Mouse (Mus musculus): Measurements from ENCODE around the gene Serpinb9b. TPM values are rescaled to one million over a fixed set of nuclear protein-coding genes. Genes with fewer than 3 reads are reported as not detected.

The Serpinb9b gene
- total RNA-seq, 2 experiments from 2014 or later = 0.16 TPM; not detected in 1

DNA sequence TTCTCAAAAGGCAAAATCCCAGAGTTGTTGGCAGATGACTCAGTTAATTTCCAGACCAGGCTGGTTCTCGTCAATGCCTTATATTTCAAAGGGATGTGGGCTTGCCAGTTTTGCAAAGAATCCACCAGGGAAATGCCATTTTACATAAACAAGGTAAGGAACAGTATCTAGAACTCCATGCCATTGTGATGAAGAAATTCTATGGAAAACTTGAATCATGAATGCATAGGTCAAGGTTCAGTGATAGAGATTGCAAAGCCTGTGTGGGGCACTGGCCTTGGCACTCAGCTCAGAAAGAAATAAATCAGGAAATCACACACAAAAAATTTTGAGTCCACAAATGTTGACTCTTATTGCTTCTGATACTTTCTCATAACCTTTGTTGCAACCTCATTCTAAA, 8.3 kb downstream of the Serpinb9b start:
- intact Hi-C loops (cut with DNase I) = no loop called here
- DNase-seq = no peak

- DNase-seq = no peak
- intact Hi-C loops (cut with DNase I) = no loop called here
These were observed 16.3 kb downstream of the Serpinb9b start for GRCm38 (mm10) chr13:33043542-33043941.

GRCm38 (mm10) chr13:33047234-33047633, 20.0 kb downstream of the Serpinb9b start:
- intact Hi-C loops (cut with DNase I) = no loop called here
- no peak for DNase-seq

DNA sequence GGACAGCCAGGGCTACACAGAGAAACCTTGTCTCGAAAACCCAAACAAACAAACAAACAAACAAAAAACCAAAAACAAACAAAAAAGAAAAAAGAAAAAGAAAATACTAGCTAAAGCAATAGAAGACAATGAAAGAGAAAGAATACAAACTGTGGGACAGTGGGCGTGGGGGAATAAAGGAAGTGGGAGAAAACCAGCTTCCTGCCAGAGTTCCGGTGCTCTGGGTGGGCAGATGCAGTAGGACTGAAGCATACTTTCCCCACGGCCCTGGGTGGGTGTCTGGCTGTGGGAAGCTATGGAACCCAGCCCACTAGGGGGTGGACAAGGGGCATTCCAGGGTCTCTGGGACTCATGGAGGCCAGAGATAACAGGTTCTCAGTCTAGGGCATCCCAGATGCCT, 21.0 kb downstream of the Serpinb9b start:
- intact Hi-C loops (cut with DNase I) = no loop called here
- DNase-seq = no peak

GRCm38 (mm10) chr13:33051697-33052096, 24.5 kb downstream of the Serpinb9b start:
- intact Hi-C loops (cut with DNase I) = no loop called here
- DNase-seq = no peak

DNA sequence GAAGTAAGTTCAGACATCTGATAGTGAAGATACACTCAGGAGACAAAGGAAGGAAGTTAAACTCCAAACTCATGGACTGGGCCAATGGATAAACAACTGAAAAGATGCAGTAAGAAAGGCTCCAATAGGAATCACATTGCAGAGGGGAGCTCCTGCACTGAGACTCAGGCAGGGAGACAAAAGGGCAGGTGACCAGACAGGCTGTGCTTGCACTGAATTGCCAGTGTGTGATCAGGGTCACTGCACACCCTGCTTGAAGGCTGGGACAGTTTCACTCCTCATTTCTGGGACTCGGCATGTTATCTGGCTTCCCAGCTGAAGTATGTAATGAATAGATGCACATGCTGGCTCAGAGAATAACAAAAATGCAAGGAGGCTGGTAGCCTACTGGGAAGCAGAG, 35.8 kb downstream of the Serpinb9b start:
- DNase-seq = no peak

GRCm38 (mm10) chr13:33067387-33067977, 40.3 kb downstream of the Serpinb9b start:
- intact Hi-C loops (cut with DNase I) = no loop called here
- DNase-seq = no peak

More for the DNA sequence above, 35.8 kb downstream of the Serpinb9b start:
- intact Hi-C loops (cut with DNase I) = no loop called here

DNA sequence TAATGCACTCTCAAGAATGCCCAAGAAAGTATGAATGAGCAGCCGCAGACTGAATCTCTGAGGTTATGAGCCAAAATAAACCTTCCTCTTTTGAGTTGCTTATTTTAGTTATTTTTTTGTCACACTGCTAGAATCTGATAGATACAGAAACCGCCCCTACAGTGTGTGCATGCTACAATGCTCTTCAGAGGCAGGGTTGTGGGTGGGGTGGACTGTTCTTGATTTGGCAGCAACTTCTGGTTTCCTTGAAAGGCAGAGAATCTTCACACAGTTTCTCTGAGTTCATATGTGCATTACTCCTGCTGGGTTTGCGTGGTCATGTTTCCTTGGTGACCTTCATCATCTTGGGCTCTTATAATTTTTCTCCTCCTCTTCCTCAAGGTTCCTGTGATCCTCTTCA, 40.9 kb downstream of the Serpinb9b start:
- intact Hi-C loops (cut with DNase I) = no loop called here
- DNase-seq = no peak

- intact Hi-C loops (cut with DNase I) = no loop called here
- no peak for DNase-seq
These were observed 44.6 kb downstream of the Serpinb9b start for GRCm38 (mm10) chr13:33071776-33072175.

DNA sequence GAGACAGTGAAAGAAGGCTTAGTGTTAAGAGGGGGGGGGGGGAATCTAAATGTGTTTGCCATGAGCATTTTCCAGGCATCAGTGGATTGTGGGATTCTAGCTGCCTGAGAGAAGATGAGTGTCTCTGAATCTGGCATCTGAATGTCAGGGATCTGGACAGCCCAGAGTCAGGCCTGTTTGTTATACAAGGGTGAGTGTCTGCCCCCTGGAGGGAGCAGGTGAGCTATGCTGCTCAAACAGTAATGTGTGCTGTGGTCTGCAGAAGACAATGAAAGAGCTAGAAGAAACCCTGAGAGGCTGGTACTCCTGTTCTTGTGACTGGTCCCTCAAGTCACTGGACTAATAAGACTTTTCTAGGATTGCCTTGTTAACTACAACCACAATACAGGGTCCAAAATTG, 46.8 kb downstream of the Serpinb9b start:
- DNase-seq = peak; percentile 17
- intact Hi-C loops (cut with DNase I) = no loop called here

DNA sequence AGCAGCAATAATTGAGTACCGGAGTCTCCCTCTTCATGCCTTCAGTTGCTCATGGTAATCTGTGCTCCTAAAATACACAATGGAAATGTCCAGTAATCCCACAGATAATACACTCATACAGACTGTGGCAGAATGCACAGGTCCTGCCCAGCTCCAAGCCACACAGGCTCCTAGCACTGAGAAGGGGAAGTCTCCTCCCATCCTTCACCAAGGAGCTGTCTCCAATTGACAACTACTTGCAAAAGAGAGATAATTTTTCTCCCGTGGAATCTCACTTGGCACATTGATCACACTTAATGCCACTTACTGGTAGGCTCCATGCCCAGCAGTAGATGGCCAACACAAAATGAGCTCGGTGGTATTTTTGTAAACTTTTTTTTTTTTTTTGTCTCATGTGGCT, 49.0 kb downstream of the Serpinb9b start:
- DNase-seq = no peak
- intact Hi-C loops (cut with DNase I) = no loop called here

DNA sequence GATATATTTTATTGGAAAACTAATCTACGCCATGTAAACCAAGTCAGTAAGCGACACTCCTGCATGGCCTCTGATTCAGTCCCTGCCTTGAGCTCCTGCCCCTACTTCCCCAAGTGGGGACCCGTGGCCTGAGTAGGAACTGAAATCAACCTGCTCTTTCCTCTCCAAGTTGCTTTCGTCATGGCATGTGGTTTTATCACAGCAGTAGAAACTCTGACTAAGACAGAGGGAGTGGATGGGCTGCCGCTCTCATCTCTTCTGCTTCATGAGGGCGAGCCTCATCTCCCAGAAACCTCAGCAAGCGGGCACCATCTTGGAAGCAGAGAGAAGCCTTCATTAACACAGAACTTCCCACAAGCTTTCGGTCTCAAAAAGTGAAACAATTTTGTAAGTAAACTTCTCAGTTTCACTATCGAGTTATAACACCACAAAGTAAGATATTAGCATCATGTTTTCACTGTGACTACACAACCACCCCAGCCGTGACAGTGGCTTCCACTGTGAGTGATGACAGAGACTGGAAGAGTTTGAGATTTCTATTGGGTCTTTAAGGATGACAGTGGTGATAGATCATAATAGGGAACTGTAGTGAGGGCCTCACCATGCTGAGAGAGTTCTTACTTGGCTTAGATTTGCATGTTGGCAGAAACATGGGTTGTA, 49.9 kb downstream of the Serpinb9b start:
- DNase-seq = no peak
- intact Hi-C loops (cut with DNase I) = no loop called here

DNA sequence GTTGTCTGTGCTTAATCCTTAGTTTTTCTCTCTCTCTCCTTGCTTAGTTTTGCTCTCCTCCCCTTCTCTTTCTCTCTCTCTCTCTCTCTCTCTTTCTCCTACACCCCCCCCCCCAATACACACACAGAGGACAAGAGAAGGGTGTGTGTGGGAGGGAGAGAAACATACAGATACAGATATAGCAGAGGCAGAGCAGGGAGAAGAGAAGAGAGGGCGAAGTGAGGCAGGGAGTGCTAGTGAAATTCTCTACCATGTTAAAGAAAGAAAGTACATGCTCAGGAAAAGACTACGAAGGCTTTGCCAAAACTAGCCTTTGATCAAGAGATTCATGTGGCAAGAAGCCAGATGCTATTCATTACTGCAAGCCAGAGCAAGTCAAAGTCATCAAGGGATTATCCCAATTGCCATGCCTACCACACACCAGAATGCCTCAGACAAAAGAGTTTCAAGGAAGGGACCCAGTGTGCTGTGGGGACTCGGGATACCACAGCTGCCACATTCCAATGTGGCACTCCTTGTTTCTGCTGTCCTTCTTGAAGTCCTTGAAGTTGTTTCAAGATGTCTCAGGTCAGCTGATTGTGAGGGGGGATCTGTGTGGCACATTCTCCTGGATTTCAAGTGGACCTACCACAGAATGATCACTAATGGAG, 51.0 kb downstream of the Serpinb9b start, which contains the start of gene Serpinb1b:
Serpinb1b (plus strand) TSS at position 520 of the 650 bp plus-strand sequence.
- intact Hi-C loops (cut with DNase I) = no loop called here
- DNase-seq = no peak

DNA sequence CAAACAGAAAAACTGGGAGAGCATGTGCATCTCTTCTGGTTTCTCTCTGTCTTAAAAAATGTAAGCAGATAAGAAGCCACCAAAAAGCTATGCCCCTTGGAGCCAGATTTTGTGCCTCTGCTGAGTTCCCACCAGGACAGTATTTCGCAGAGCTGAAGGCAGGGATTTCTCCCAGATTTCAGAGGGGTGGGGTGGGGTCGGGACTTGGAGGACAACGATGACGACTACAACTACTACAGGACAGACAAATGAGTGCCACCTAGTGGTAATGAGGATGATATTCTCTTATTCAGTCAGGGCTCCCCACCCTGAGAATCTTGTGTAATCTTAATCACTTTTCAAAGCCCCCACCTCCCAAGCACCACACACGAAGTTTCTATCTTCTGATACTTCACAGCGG, 52.2 kb downstream of the Serpinb9b start:
- DNase-seq = peak; percentile 12
- intact Hi-C loops (cut with DNase I) = no loop called here

GRCm38 (mm10) chr13:33080356-33080755, 53.1 kb downstream of the Serpinb9b start:
- intact Hi-C loops (cut with DNase I) = loop anchor here (5.0 kb wide), 1 partner anchor 178 kb away; no protein-coding TSS in a partner anchor
- DNase-seq = peak; percentile 54

DNA sequence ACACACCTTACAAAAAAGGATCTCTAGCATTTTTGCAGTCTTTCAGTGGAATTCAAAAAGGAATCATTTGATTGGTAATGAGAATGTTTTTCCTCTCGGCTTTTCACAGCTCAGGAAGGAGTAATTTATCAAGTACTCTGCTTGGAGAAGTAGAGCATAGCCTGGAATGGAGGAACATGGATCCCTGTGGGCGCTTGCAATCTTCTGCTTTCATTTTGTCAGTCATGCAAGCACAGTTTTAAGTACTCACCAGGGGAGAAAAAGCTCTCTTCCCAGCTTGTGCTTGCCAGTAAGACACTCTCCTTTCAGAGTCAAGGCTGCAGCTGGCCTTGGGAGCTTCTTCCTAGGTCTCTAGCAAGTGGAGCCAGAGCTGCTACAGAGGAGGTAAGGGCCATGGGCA, 56.6 kb downstream of the Serpinb9b start:
- intact Hi-C loops (cut with DNase I) = loop anchor here (5.0 kb wide), 1 partner anchor 182 kb away; no protein-coding TSS in a partner anchor
- no peak for DNase-seq

GRCm38 (mm10) chr13:33084975-33085694, 57.9 kb downstream of the Serpinb9b start:
- intact Hi-C loops (cut with DNase I) = loop anchor here (5.0 kb wide), 1 partner anchor 183 kb away; no protein-coding TSS in a partner anchor
- peak; percentile 67 for DNase-seq

GRCm38 (mm10) chr13:33085695-33086432, 58.6 kb downstream of the Serpinb9b start:
- intact Hi-C loops (cut with DNase I) = no loop called here
- peak; percentile 70 for DNase-seq

DNA sequence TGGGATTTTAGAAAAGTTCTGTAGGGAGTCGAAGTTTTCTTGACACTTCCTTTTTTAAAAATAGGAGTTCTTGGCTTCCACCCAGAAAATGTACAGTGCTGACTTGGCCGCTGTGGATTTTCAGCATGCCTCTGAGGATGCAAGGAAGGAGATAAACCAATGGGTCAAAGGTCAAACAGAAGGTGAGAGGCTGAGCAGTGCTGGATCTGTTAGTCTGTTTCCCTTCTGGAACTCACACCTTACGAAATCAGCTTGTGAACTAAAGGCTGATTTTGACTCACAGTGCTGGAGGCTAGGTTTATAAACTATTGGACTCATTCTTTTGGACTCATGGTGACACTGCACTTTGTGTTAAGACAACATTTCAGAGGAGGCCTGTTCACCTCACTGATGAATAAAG, 62.4 kb downstream of the Serpinb9b start:
- intact Hi-C loops (cut with DNase I) = no loop called here
- no peak for DNase-seq

GRCm38 (mm10) chr13:33090546-33090945, 63.3 kb downstream of the Serpinb9b start:
- no peak for DNase-seq
- intact Hi-C loops (cut with DNase I) = no loop called here

All from left cerebral cortex, postnatal 4 days (tissue).